Mouse (Mus musculus): ENCODE measurements around the gene Nsun2. TPM values are rescaled to one million over a fixed set of nuclear protein-coding genes. Genes with fewer than 3 reads are reported as not detected.
A peak's percentile ranks its signal among the peaks of the same experiment; 100 is the strongest.

The Nsun2 gene
- total RNA-seq, 1 experiment from 2014 or later = 84.0 TPM

GRCm38 (mm10) chr13:69522161-69522791, 11.3 kb upstream of the Nsun2 start:
- no peak for ATAC-seq (replicated peaks; ENCODE audit: insufficient number of reproducible peaks, low FRiP score, low TSS enrichment, poor library complexity, severe bottlenecking)

GRCm38 (mm10) chr13:69523444-69524157, 9.9 kb upstream of the Nsun2 start:
- no peak for ATAC-seq (replicated peaks; ENCODE audit: insufficient number of reproducible peaks, low FRiP score, low TSS enrichment, poor library complexity, severe bottlenecking)

- no peak for ATAC-seq (replicated peaks; ENCODE audit: insufficient number of reproducible peaks, low FRiP score, low TSS enrichment, poor library complexity, severe bottlenecking)
Measured at GRCm38 (mm10) chr13:69524158-69524530, 9.4 kb upstream of the Nsun2 start.

- ATAC-seq (replicated peaks; ENCODE audit: insufficient number of reproducible peaks, low FRiP score, low TSS enrichment, poor library complexity, severe bottlenecking) = no peak
Measured at GRCm38 (mm10) chr13:69525867-69526266, 7.7 kb upstream of the Nsun2 start.

- no peak for ATAC-seq (replicated peaks; ENCODE audit: insufficient number of reproducible peaks, low FRiP score, low TSS enrichment, poor library complexity, severe bottlenecking)
Measured at GRCm38 (mm10) chr13:69528531-69528930, 5.0 kb upstream of the Nsun2 start.

- ATAC-seq (replicated peaks; ENCODE audit: insufficient number of reproducible peaks, low FRiP score, low TSS enrichment, poor library complexity, severe bottlenecking) = no peak
Measured at GRCm38 (mm10) chr13:69530156-69530555, 3.4 kb upstream of the Nsun2 start.

- ATAC-seq (replicated peaks; ENCODE audit: insufficient number of reproducible peaks, low FRiP score, low TSS enrichment, poor library complexity, severe bottlenecking) = no peak
Measured at GRCm38 (mm10) chr13:69530951-69531350, 2.6 kb upstream of the Nsun2 start.

GRCm38 (mm10) chr13:69531431-69531830, 2.1 kb upstream of the Nsun2 start:
- ATAC-seq (replicated peaks; ENCODE audit: insufficient number of reproducible peaks, low FRiP score, low TSS enrichment, poor library complexity, severe bottlenecking) = no peak

GRCm38 (mm10) chr13:69532101-69532892, 1.2 kb upstream of the Nsun2 start:
- no peak for ATAC-seq (replicated peaks; ENCODE audit: insufficient number of reproducible peaks, low FRiP score, low TSS enrichment, poor library complexity, severe bottlenecking)

- no peak for ATAC-seq (replicated peaks; ENCODE audit: insufficient number of reproducible peaks, low FRiP score, low TSS enrichment, poor library complexity, severe bottlenecking)
Measured at GRCm38 (mm10) chr13:69532893-69533404, 597 bp upstream of the Nsun2 start.

GRCm38 (mm10) chr13:69534334-69534653, 748 bp downstream of the Nsun2 start, which contains the start of gene Tent4a:
Gene Tent4a, minus strand, starts transcription at chr13:69534617.
- ATAC-seq (replicated peaks; ENCODE audit: insufficient number of reproducible peaks, low FRiP score, low TSS enrichment, poor library complexity, severe bottlenecking) = no peak

- peak; percentile 61 for ATAC-seq (replicated peaks; ENCODE audit: insufficient number of reproducible peaks, low FRiP score, low TSS enrichment, poor library complexity, severe bottlenecking)
Measured at GRCm38 (mm10) chr13:69534654-69535551, 1.4 kb downstream of the Nsun2 start.

GRCm38 (mm10) chr13:69536021-69536420, 2.5 kb downstream of the Nsun2 start:
- no peak for ATAC-seq (replicated peaks; ENCODE audit: insufficient number of reproducible peaks, low FRiP score, low TSS enrichment, poor library complexity, severe bottlenecking)

- ATAC-seq (replicated peaks; ENCODE audit: insufficient number of reproducible peaks, low FRiP score, low TSS enrichment, poor library complexity, severe bottlenecking) = no peak
Measured at GRCm38 (mm10) chr13:69537366-69537765, 3.8 kb downstream of the Nsun2 start.

GRCm38 (mm10) chr13:69538327-69538726, 4.8 kb downstream of the Nsun2 start:
- ATAC-seq (replicated peaks; ENCODE audit: insufficient number of reproducible peaks, low FRiP score, low TSS enrichment, poor library complexity, severe bottlenecking) = no peak

- ATAC-seq (replicated peaks; ENCODE audit: insufficient number of reproducible peaks, low FRiP score, low TSS enrichment, poor library complexity, severe bottlenecking) = no peak
Measured at GRCm38 (mm10) chr13:69541209-69541608, 7.7 kb downstream of the Nsun2 start.

GRCm38 (mm10) chr13:69541776-69542175, 8.2 kb downstream of the Nsun2 start:
- ATAC-seq (replicated peaks; ENCODE audit: insufficient number of reproducible peaks, low FRiP score, low TSS enrichment, poor library complexity, severe bottlenecking) = no peak

- ATAC-seq (replicated peaks; ENCODE audit: insufficient number of reproducible peaks, low FRiP score, low TSS enrichment, poor library complexity, severe bottlenecking) = no peak
Measured at GRCm38 (mm10) chr13:69542571-69543352, 9.2 kb downstream of the Nsun2 start.
